Mouse (Mus musculus): ENCODE measurements at regions not wholly inside any gene's neighbourhood (a gene's known extent, or its start where the extent isn't known, plus 50 kb on each side); places are given as distances from the start of the nearest gene placed in this dataset.

GRCm38 (mm10) chr1:51553738-51554137 is 75.5 kb upstream of the Nabp1 start:
- no peak for TF ChIP-seq POLR2A (IDR thresholded peaks at IDR 0.05; ENCODE audit: borderline replicate concordance, control insufficient read depth, low read depth, low read length)
- TF ChIP-seq CTCF (IDR thresholded peaks at IDR 0.05; ENCODE audit: control insufficient read depth, insufficient read depth, low read length) = no peak
